Mouse (Mus musculus) olfactory bulb, adult 2 months (tissue): Measurements from ENCODE around the gene Prrg4. TPM values are rescaled to one million over a fixed set of nuclear protein-coding genes. Genes with fewer than 3 reads are reported as not detected.
"Not testable (repeated sequence)": the region's sequence is repeated elsewhere in the genome, so short reads cannot be mapped to it uniquely, and the experiment has no call there.

Experiments
- H3K27ac ChIP-seq: fragments of 200-500 bp; 2 replicates; pipeline ENCODE4 v1.5.1; 2012; ENCODE audit warnings: low read depth, low read length; ENCODE audit not compliant: insufficient read depth
- H3K4me1 ChIP-seq: fragments of 200-500 bp; 2 replicates; pipeline ENCODE4 v1.6.1; 2012; ENCODE audit warnings: low read length; ENCODE audit not compliant: control insufficient read depth, insufficient read depth
- H3K4me3 ChIP-seq: fragments of 200-500 bp; 2 replicates; pipeline ENCODE4 v1.5.1; 2012; ENCODE audit warnings: mild to moderate bottlenecking, low read depth, low read length, moderate library complexity; ENCODE audit not compliant: insufficient read depth
- CTCF ChIP-seq: fragments of 200-500 bp; IDR thresholded peaks from 2 replicates; pipeline ENCODE4 v1.5.1; 2012; ENCODE audit warnings: low read depth, mild to moderate bottlenecking, low read length, moderate library complexity; ENCODE audit not compliant: insufficient read depth
- POLR2A ChIP-seq: fragments of 200-500 bp; IDR thresholded peaks from 2 replicates; pipeline ENCODE4 v1.6.1; 2012; ENCODE audit warnings: mild to moderate bottlenecking, low read depth, low read length, moderate library complexity; ENCODE audit not compliant: insufficient read depth
- WGBS: fragments of 180-500 bp; shearing (Covaris S2); methylation state at CpG from one replicate; pipeline ENCODE4 v1.1.7; 2018; 5-methylcytosine and 5-hydroxymethylcytosine counted together
- polyA plus RNA-seq: library from polyadenylated mRNA; stranded (reverse); fragments of >200 nt; gene quantifications from 2 replicates; pipeline ENCODE4 v1.2.4, GENCODE M21; 2012; ENCODE audit warnings: low replicate concordance; ENCODE audit not compliant: missing spikeins, insufficient read depth, insufficient read length

The Prrg4 gene
- polyA plus RNA-seq, 1 experiment = not detected

- Histone ChIP-seq H3K4me3 (no peak overlapping the region), H3K27ac (no peak overlapping the region), H3K4me1 (peaks cover 8% of the 10 kb centered on the region)
- 69% methylated on average over 4 of the region's 4 CpGs for WGBS
- TF ChIP-seq POLR2A = no peak
- no peak for TF ChIP-seq CTCF
These were observed 2.9 kb downstream of the Prrg4 start for GRCm38 (mm10) chr2:104846638-104847414.

- H3K27ac ChIP-seq = no peak overlapping the region
- no peaks in the 10 kb centered on the region for H3K4me1 ChIP-seq
- no peak overlapping the region for H3K4me3 ChIP-seq
- TF ChIP-seq CTCF (no peak), POLR2A (no peak)
These were observed 7.1 kb downstream of the Prrg4 start for GRCm38 (mm10) chr2:104842559-104842958.

GRCm38 (mm10) chr2:104841736-104842135 lies 7.9 kb downstream of the Prrg4 start:
- H3K27ac ChIP-seq = no peak overlapping the region
- TF ChIP-seq CTCF (no peak), POLR2A (no peak)
- 89% methylated on average over 7 of the region's 7 CpGs for WGBS
- H3K4me1 ChIP-seq = no peaks in the 10 kb centered on the region
- H3K4me3 ChIP-seq = no peak overlapping the region

DNA sequence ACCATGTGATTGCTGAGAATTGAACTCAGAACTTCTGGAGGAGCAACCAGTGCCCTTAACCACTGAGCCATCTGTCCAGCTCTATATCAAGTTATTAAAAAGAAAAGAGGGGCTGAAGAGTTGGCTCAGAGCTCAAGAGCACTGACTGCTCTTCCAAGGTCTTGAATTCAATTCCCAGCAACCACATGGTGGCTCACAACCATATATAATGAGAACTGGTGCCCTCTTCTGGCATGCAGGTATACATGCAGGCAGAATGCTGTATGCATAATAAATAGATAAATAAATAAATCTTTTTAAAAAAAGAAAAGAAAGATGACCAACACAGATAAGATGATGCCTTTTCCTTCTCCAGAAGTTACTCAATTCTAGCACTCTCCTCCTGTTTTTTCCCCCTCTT lies 8.7 kb downstream of the Prrg4 start:
- TF ChIP-seq POLR2A = no peak
- TF ChIP-seq CTCF = no peak
- Histone ChIP-seq H3K4me1 (no peaks in the 10 kb centered on the region), H3K27ac (no peak overlapping the region), H3K4me3 (no peak overlapping the region)

DNA sequence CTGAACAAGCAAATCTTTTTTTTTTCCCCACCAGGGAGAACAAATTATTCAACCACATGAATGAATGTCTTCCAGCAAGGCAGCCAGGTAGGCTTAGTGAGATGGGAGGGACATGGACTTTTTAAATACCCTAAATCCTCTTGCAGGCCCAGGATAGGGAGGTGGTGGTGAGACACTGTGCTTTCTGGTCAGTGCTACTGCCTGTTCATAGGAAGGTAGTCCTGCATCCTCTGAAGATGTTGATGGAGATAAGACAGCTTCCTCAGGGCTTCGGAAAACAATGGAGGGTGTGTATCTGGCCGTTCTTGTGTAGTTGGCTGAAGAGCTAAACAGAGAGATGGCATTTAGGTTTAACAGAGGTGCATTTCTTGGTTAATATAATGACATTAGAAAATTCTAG lies 17.2 kb downstream of the Prrg4 start:
- Histone ChIP-seq H3K27ac (no peak overlapping the region), H3K4me3 (no peak overlapping the region), H3K4me1 (no peaks in the 10 kb centered on the region)
- no peak for TF ChIP-seq CTCF
- TF ChIP-seq POLR2A = no peak
- WGBS = 88% methylated on average over 2 of the region's 2 CpGs

DNA sequence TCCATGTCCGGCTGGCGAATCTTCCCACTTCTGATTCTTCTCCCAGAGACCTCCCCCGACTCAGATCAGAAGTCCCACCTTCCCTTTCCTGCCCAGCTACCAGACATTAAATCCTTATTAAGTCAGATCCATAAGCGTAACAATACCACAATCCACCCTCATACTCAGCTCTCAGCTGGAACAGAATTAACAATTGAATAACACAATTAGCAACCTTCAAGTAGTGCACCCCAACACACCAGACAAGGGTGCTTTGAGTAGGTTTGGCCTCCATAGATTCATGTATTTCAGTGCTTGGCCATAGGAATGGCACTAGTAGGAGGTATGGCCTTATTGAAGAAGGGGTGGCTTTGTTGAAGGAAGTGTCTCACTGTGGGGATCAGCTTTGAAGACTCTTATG lies 23.5 kb downstream of the Prrg4 start:
- Histone ChIP-seq H3K4me3 (no peak overlapping the region), H3K4me1 (no peaks in the 10 kb centered on the region), H3K27ac (no peak overlapping the region)
- TF ChIP-seq CTCF = no peak
- no peak for TF ChIP-seq POLR2A
- WGBS = 93% methylated on average over 4 of the region's 4 CpGs

DNA sequence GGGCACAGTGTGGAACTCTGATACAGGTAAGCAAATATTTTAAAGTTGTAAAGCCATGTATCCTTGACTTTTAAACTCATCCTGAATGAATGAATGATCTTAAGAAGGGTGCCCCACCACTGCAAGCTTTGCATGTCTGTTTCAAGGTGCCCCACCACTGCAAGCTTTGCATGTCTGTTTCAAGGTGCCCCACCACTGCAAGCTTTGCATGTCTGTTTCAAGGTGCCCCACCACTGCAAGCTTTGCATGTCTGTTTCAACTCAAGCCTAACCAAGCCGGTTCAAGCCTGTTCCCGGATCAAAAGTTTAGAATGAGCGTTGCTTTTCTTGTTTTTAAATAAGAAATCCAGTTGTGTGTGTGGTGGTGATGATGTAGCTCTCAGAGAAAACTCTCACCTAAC lies 30.9 kb downstream of the Prrg4 start:
- not testable (repeated sequence) for H3K27ac ChIP-seq, H3K4me1 ChIP-seq, H3K4me3 ChIP-seq
- WGBS = 90% methylated on average over 3 of the region's 3 CpGs

DNA sequence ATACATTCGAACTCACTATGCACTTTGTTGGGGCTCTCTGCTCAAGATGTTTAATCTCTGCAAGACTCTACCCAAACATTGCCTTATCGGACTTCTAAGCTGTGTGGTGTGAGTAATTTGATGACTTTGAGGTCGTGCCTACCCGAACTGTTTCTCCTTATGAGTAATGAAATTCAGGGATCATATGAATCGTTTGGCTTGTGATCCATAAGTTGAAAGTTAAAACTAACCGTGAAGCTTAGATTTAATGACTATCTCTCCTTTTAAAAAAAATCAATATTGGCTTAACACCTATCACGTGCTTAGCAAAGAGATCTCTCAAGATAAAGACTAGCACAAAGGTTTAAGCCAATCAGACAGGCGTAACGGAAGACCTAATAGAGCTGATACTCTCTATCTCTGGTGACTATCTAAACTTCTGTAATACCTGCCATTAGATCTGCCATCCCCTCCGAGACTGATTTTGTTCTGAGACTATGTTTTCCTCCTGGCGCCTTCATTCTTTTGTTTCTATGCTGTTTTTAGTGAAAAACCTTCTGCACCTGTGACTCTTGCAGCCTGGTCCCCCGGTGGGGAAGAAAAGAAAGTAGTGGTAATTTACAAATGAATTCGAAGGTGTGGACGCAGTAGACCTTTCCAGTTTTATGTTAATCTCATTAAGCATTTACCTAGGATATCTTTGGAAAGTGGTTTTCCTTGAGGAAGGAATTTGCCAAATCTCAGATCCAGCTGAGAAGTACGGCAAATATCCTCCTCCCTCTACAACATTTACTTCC lies 31.9 kb downstream of the Prrg4 start:
- Histone ChIP-seq H3K4me1 (peaks cover 2% of the 10 kb centered on the region), H3K27ac (no peak overlapping the region), H3K4me3 (no peak overlapping the region)
- TF ChIP-seq POLR2A = no peak
- no peak for TF ChIP-seq CTCF
- 3% methylated on average over 15 of the region's 15 CpGs for WGBS

DNA sequence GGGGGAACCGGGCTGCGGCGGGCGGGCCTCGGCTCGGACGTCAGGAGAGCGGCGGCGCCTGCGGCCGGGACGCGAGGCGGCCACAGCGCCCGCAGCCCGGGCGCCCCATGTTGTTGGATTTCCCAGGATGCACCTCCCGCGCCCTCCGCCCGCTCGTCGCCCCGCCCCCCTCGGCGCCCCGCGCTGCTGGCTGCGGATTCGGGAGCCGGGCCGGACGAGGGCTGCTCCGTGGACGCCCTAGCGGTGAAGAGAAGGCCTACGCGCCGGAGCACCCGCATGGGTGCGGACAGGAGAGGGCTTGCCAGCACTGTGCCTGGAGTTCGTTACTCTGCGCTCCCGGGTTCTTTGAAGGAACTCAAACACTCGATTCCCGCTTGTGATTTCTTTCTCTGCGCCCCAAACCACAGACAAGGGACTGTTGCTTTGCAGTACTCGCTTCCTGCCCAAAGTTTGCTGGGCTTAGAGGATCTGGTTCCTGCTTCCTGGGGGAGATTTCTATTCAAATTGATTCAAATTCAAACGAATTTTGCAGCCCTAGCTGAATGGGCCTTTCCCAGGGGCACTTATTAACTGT lies 32.7 kb downstream of the Prrg4 start:
- Histone ChIP-seq H3K4me1 (peaks cover 2% of the 10 kb centered on the region), H3K27ac (no peak overlapping the region), H3K4me3 (peak overlapping the region; percentile 63)
- under 1% methylated on average over 40 of the region's 51 CpGs for WGBS
- TF ChIP-seq POLR2A = peak; percentile 26; the same call in 1 of the 2 replicates
- TF ChIP-seq CTCF = peak; percentile 71; the same call in 1 of the 2 replicates

GRCm38 (mm10) chr2:104816371-104816827 lies 33.3 kb downstream of the Prrg4 start, which contains the start of gene Qser1:
Gene Qser1, minus strand, starts transcription at chr2:104816760.
- TF ChIP-seq POLR2A (no peak), CTCF (no peak)
- WGBS = under 1% methylated on average over 36 of the region's 50 CpGs
- H3K4me3 ChIP-seq = peak within 1 kb of the TSS; percentile 63
- H3K4me1 ChIP-seq = peaks cover 2% of the 10 kb centered on the region
- peak within 1 kb of the TSS; percentile 80; the same call in 1 of the 2 replicates for H3K27ac ChIP-seq
